Mouse (Mus musculus): ENCODE measurements at regions not wholly inside any gene's neighbourhood (a gene's known extent, or its start where the extent isn't known, plus 50 kb on each side); places are given as distances from the start of the nearest gene placed in this dataset.
"Not testable (repeated sequence)": the region's sequence is repeated elsewhere in the genome, so short reads cannot be mapped to it uniquely, and the experiment has no call there.

GRCm38 (mm10) chr16:55522283-55522682, 224.5 kb upstream of the Zpld1 start:
- no peak for DNase-seq (ENCODE audit: extremely low spot score, low read depth, low spot score)

- DNase-seq (ENCODE audit: extremely low spot score, low read depth, low spot score) = no peak
Measured at GRCm38 (mm10) chr16:55521421-55521971, 223.7 kb upstream of the Zpld1 start.

GRCm38 (mm10) chr16:55520077-55520476, 222.3 kb upstream of the Zpld1 start:
- DNase-seq (ENCODE audit: extremely low spot score, low read depth, low spot score) = no peak

- DNase-seq (ENCODE audit: extremely low spot score, low read depth, low spot score) = no peak
Measured at GRCm38 (mm10) chr16:55519646-55520045, 221.9 kb upstream of the Zpld1 start.

- no peak for DNase-seq (ENCODE audit: extremely low spot score, low read depth, low spot score)
Measured at GRCm38 (mm10) chr16:55516994-55517393, 219.2 kb upstream of the Zpld1 start.

GRCm38 (mm10) chr16:55515228-55515696, 217.5 kb upstream of the Zpld1 start:
- DNase-seq (ENCODE audit: extremely low spot score, low read depth, low spot score) = no peak

GRCm38 (mm10) chr16:55514448-55515200, 216.8 kb upstream of the Zpld1 start:
- no peak for DNase-seq (ENCODE audit: extremely low spot score, low read depth, low spot score)

GRCm38 (mm10) chr16:55504796-55505413, 207.1 kb upstream of the Zpld1 start:
- no peak for DNase-seq (ENCODE audit: extremely low spot score, low read depth, low spot score)

- DNase-seq (ENCODE audit: extremely low spot score, low read depth, low spot score) = no peak
Measured at GRCm38 (mm10) chr16:55504274-55504673, 206.5 kb upstream of the Zpld1 start.

GRCm38 (mm10) chr16:55503273-55503672, 205.5 kb upstream of the Zpld1 start:
- DNase-seq (ENCODE audit: extremely low spot score, low read depth, low spot score) = no peak

GRCm38 (mm10) chr16:55499831-55500230, 202.0 kb upstream of the Zpld1 start:
- DNase-seq (ENCODE audit: extremely low spot score, low read depth, low spot score) = not testable (repeated sequence)

- DNase-seq (ENCODE audit: extremely low spot score, low read depth, low spot score) = no peak
Measured at GRCm38 (mm10) chr16:55495051-55495450, 197.3 kb upstream of the Zpld1 start.

GRCm38 (mm10) chr16:55494162-55494561, 196.4 kb upstream of the Zpld1 start:
- DNase-seq (ENCODE audit: extremely low spot score, low read depth, low spot score) = no peak

GRCm38 (mm10) chr16:55492111-55492510, 194.3 kb upstream of the Zpld1 start:
- DNase-seq (ENCODE audit: extremely low spot score, low read depth, low spot score) = no peak

- DNase-seq (ENCODE audit: extremely low spot score, low read depth, low spot score) = no peak
Measured at GRCm38 (mm10) chr16:55484391-55484790, 186.6 kb upstream of the Zpld1 start.

GRCm38 (mm10) chr16:55480745-55481144, 183.0 kb upstream of the Zpld1 start:
- no peak for DNase-seq (ENCODE audit: extremely low spot score, low read depth, low spot score)

- no peak for DNase-seq (ENCODE audit: extremely low spot score, low read depth, low spot score)
Measured at GRCm38 (mm10) chr16:55480304-55480703, 182.5 kb upstream of the Zpld1 start.

GRCm38 (mm10) chr16:55476544-55477208, 178.9 kb upstream of the Zpld1 start:
- DNase-seq (ENCODE audit: extremely low spot score, low read depth, low spot score) = peak; percentile 93

GRCm38 (mm10) chr16:55474950-55475525, 177.3 kb upstream of the Zpld1 start:
- DNase-seq (ENCODE audit: extremely low spot score, low read depth, low spot score) = no peak

GRCm38 (mm10) chr16:55471396-55471795, 173.6 kb upstream of the Zpld1 start:
- DNase-seq (ENCODE audit: extremely low spot score, low read depth, low spot score) = no peak

GRCm38 (mm10) chr16:55470721-55471120, 172.9 kb upstream of the Zpld1 start:
- no peak for DNase-seq (ENCODE audit: extremely low spot score, low read depth, low spot score)
